In genomic region chr15:80075733-80076337, GRCm38 (mm10) we compare ENCODE assay signal across 1 mouse cellular context.
TF ChIP-seq lines count a peak whose summit lies in the region.

No protein-coding gene starts in this region.

TF ChIP-seq in MEL, 35 proteins besides CTCF, POLR2A, EP300 and RAD21 (continued from another document):
- TF ChIP-seq NELFE (IDR thresholded peaks at IDR 0.05; ENCODE audit: low read depth, low read length), result peak; percentile 1; the same call in 1 of the 2 replicates
- peak; percentile 20; the same call in 1 of the 2 replicates for TF ChIP-seq HCFC1 (IDR thresholded peaks at IDR 0.05; ENCODE audit: low read depth, low read length)
- TF ChIP-seq CHD1 (IDR thresholded peaks at IDR 0.05; ENCODE audit: low read depth, low read length), result no peak
- TF ChIP-seq TAL1 (IDR thresholded peaks at IDR 0.05; ENCODE audit: low read length), result no peak
- no peak; the same call in 1 of the 2 replicates for TF ChIP-seq POLR2AphosphoS5 (IDR thresholded peaks at IDR 0.05; ENCODE audit: borderline replicate concordance, low read depth, low read length)
- TF ChIP-seq ZC3H11A (IDR thresholded peaks at IDR 0.05; ENCODE audit: low read depth, low read length), result no peak
- no peak for TF ChIP-seq MAX (IDR thresholded peaks at IDR 0.05; ENCODE audit: low read length)
- TF ChIP-seq MYB (IDR thresholded peaks at IDR 0.05; ENCODE audit: low read depth, low read length), result no peak
- TF ChIP-seq GABPA (IDR thresholded peaks at IDR 0.05; ENCODE audit: low read depth, low read length), result no peak
- TF ChIP-seq UBTF (IDR thresholded peaks at IDR 0.05; ENCODE audit: borderline replicate concordance, insufficient read depth, low read depth, low read length), result no peak
- TF ChIP-seq MXI1 (IDR thresholded peaks at IDR 0.05; ENCODE audit: low read depth, low read length), result 0 out of 2 replicates have a peak, but pooled peaks have one; percentile 28
- TF ChIP-seq MAFK (IDR thresholded peaks at IDR 0.05; ENCODE audit: borderline replicate concordance, low read depth, low read length), result no peak
- TF ChIP-seq MEF2A (IDR thresholded peaks at IDR 0.05; ENCODE audit: extremely low read depth, insufficient replicate concordance, low read depth, low read length, poor library complexity, severe bottlenecking), result no peak
- no peak for TF ChIP-seq USF2 (IDR thresholded peaks at IDR 0.05; ENCODE audit: borderline replicate concordance in 1 of 2, insufficient read depth in 1 of 2, low read depth in 1 of 2, low read length in 2 of 2)
- peak; percentile 38; the same call in 1 of the 2 replicates for TF ChIP-seq MAZ (IDR thresholded peaks at IDR 0.05; ENCODE audit: low read depth, low read length)
- TF ChIP-seq GATA1 (IDR thresholded peaks at IDR 0.05; ENCODE audit: low read depth, low read length), result no peak
- TF ChIP-seq ZKSCAN1 (IDR thresholded peaks at IDR 0.05; ENCODE audit: low read depth, low read length), result no peak
- 0 out of 2 replicates have a peak, but pooled peaks have one; percentile 8 for TF ChIP-seq E2F4 (IDR thresholded peaks at IDR 0.05; ENCODE audit: borderline replicate concordance, low read depth, low read length)
- TF ChIP-seq ETS1 (IDR thresholded peaks at IDR 0.05; ENCODE audit: low read depth, low read length), result no peak
- no peak for TF ChIP-seq ZMIZ1 (IDR thresholded peaks at IDR 0.05; ENCODE audit: low read depth, low read length)
- no peak for TF ChIP-seq USF1 (IDR thresholded peaks at IDR 0.05; ENCODE audit: low read depth, low read length)
- TF ChIP-seq MYC (IDR thresholded peaks at IDR 0.05; ENCODE audit: low read depth, low read length), result no peak; the same call in none of the 2 replicates
- TF ChIP-seq JUND (IDR thresholded peaks at IDR 0.05; ENCODE audit: low read depth, low read length), result no peak
- peak; percentile 0; the same call in 1 of the 2 replicates for TF ChIP-seq SMC3 (IDR thresholded peaks at IDR 0.05; ENCODE audit: low read depth, low read length)
- TF ChIP-seq SIN3A (IDR thresholded peaks at IDR 0.05; ENCODE audit: low read length), result peak; percentile 55
- TF ChIP-seq NRF1 (IDR thresholded peaks at IDR 0.05; ENCODE audit: insufficient read depth, low read depth, low read length, poor library complexity, severe bottlenecking), result no peak
- no peak for TF ChIP-seq ELF1 (IDR thresholded peaks at IDR 0.05; ENCODE audit: low read depth, low read length)
- no peak for TF ChIP-seq KAT2A (conservative IDR thresholded peaks at IDR 0.05; ENCODE audit: low read depth, low read length)
- no peak for TF ChIP-seq ZNF384 (IDR thresholded peaks at IDR 0.05; ENCODE audit: low read depth, low read length)
- TF ChIP-seq CHD2 (IDR thresholded peaks at IDR 0.05; ENCODE audit: low read length), result no peak; the same call in 1 of the 2 replicates
- TF ChIP-seq BHLHE40 (IDR thresholded peaks at IDR 0.05; ENCODE audit: borderline replicate concordance, low read depth, low read length), result no peak; the same call in 1 of the 2 replicates
- no peak for TF ChIP-seq TCF12 (IDR thresholded peaks at IDR 0.05; ENCODE audit: low read depth, low read length)
